Mouse (Mus musculus) thymus, adult 2 months (tissue): ENCODE data around the gene Fam89a.

ENCODE experiments used
- CTCF ChIP-seq: fragments of 200-500 bp; IDR thresholded peaks from 2 replicates; pipeline ENCODE4 v1.5.1; 2012; ENCODE audit warnings: mild to moderate bottlenecking, control low read depth, low read length, moderate library complexity, borderline replicate concordance; ENCODE audit not compliant: control insufficient read depth, poor library complexity, insufficient read depth; ENCODE audit errors: extremely low read depth
- POLR2A ChIP-seq: fragments of 200-500 bp; IDR thresholded peaks from 2 replicates; pipeline ENCODE4 v1.6.1; 2012; ENCODE audit warnings: mild to moderate bottlenecking, low read length, control low read depth, moderate library complexity; ENCODE audit not compliant: control insufficient read depth, poor library complexity, insufficient read depth; ENCODE audit errors: extremely low read depth

- TF ChIP-seq POLR2A, result no peak
- TF ChIP-seq CTCF, result no peak; the same call in 1 of the 2 replicates
Observed at GRCm38 (mm10) chr8:124758544-124758943, 6.9 kb upstream of the Fam89a start.
